Mouse (Mus musculus): ENCODE results near the gene Nrxn2. TPM values are rescaled to one million over a fixed set of nuclear protein-coding genes. Genes with fewer than 3 reads are reported as not detected.

The Nrxn2 gene
- 16.0 and 22.5 TPM in 2 replicates for polyA plus RNA-seq (2016; fragmentation: Nextera tagmentation; extraction: Ambion mirVana)

- Histone ChIP-seq H3K27me3 (peaks cover 48% of the 10 kb centered on the region), H3K9ac (replicated peaks) (peak within 1 kb of the TSS; percentile 90), H3K4me1 (peaks cover 77% of the 10 kb centered on the region), H3K4me2 (replicated peaks) (peak within 1 kb of the TSS; percentile 87), H3K9me3 (no peaks in the 10 kb centered on the region), H3K36me3 (no peaks in the 10 kb centered on the region), H3K4me3 (peak within 1 kb of the TSS; percentile 70), H3K27ac (replicated peaks) (peak within 1 kb of the TSS; percentile 87)
- ATAC-seq (ENCODE audit: low FRiP score, low read depth): peak; percentile 84
- WGBS: under 1% methylated on average over 41 of the region's 46 CpGs
Measured at GRCm38 (mm10) chr19:6418233-6418879, at the start of gene Nrxn2. Gene Nrxn2, plus strand, starts transcription at chr19:6418731.

- Histone ChIP-seq H3K4me2 (replicated peaks) (no peak overlapping the region), H3K9ac (replicated peaks) (no peak overlapping the region), H3K4me3 (no peak overlapping the region), H3K27ac (replicated peaks) (no peak overlapping the region), H3K27me3 (no peaks in the 10 kb centered on the region), H3K4me1 (peaks cover 16% of the 10 kb centered on the region), H3K36me3 (peaks cover 96% of the 10 kb centered on the region), H3K9me3 (no peaks in the 10 kb centered on the region)
- ATAC-seq (ENCODE audit: low FRiP score, low read depth): no peak
- 95% methylated on average over 2 of the region's 2 CpGs for WGBS
Measured at GRCm38 (mm10) chr19:6370175-6370574, 48.4 kb upstream of the Nrxn2 start.

GRCm38 (mm10) chr19:6372433-6372832 is 46.1 kb upstream of the Nrxn2 start:
- Histone ChIP-seq H3K9ac (replicated peaks) (no peak overlapping the region), H3K4me1 (no peaks in the 10 kb centered on the region), H3K9me3 (no peaks in the 10 kb centered on the region), H3K27me3 (no peaks in the 10 kb centered on the region), H3K27ac (replicated peaks) (no peak overlapping the region), H3K4me3 (no peak overlapping the region), H3K36me3 (peaks cover 97% of the 10 kb centered on the region), H3K4me2 (replicated peaks) (no peak overlapping the region)
- 98% methylated on average over 3 of the region's 3 CpGs for WGBS
- ATAC-seq (ENCODE audit: low FRiP score, low read depth): no peak

- Histone ChIP-seq H3K9me3 (no peaks in the 10 kb centered on the region), H3K4me3 (no peak overlapping the region), H3K27me3 (no peaks in the 10 kb centered on the region), H3K27ac (replicated peaks) (no peak overlapping the region), H3K4me2 (replicated peaks) (no peak overlapping the region), H3K36me3 (peaks cover 95% of the 10 kb centered on the region), H3K4me1 (no peaks in the 10 kb centered on the region), H3K9ac (replicated peaks) (no peak overlapping the region)
- WGBS: 66% methylated on average over 12 of the region's 12 CpGs
- ATAC-seq (ENCODE audit: low FRiP score, low read depth): no peak
Measured at GRCm38 (mm10) chr19:6373539-6374400, 44.8 kb upstream of the Nrxn2 start.

- no peak for ATAC-seq (ENCODE audit: low FRiP score, low read depth)
- H3K4me1 ChIP-seq: no peaks in the 10 kb centered on the region
- no peak overlapping the region for H3K9ac ChIP-seq (replicated peaks)
- WGBS: 99% methylated on average over 9 of the region's 10 CpGs
- H3K4me2 ChIP-seq (replicated peaks): no peak overlapping the region
- no peaks in the 10 kb centered on the region for H3K27me3 ChIP-seq
- no peaks in the 10 kb centered on the region for H3K9me3 ChIP-seq
- H3K36me3 ChIP-seq: peaks cover 95% of the 10 kb centered on the region
- H3K27ac ChIP-seq (replicated peaks): no peak overlapping the region
- no peak overlapping the region for H3K4me3 ChIP-seq
Measured at GRCm38 (mm10) chr19:6374571-6374970, 44.0 kb upstream of the Nrxn2 start.

- 90% methylated on average over 31 of the region's 42 CpGs for WGBS
- H3K27me3 ChIP-seq: no peaks in the 10 kb centered on the region
- 0 out of 2 replicates have a peak overlapping the region, but pooled peaks have one; percentile 10 for H3K27ac ChIP-seq (replicated peaks)
- H3K4me2 ChIP-seq (replicated peaks): no peak overlapping the region
- H3K36me3 ChIP-seq: peaks cover 85% of the 10 kb centered on the region
- peak; percentile 19 for ATAC-seq (ENCODE audit: low FRiP score, low read depth)
- no peaks in the 10 kb centered on the region for H3K9me3 ChIP-seq
- H3K4me3 ChIP-seq: no peak overlapping the region
- no peaks in the 10 kb centered on the region for H3K4me1 ChIP-seq
- H3K9ac ChIP-seq (replicated peaks): no peak overlapping the region
Measured at GRCm38 (mm10) chr19:6375423-6376254, 42.9 kb upstream of the Nrxn2 start.

GRCm38 (mm10) chr19:6376255-6376564 is 42.3 kb upstream of the Nrxn2 start:
- H3K27ac ChIP-seq (replicated peaks): no peak overlapping the region
- no peak overlapping the region for H3K4me3 ChIP-seq
- 74% methylated on average over 14 of the region's 14 CpGs for WGBS
- peaks cover 79% of the 10 kb centered on the region for H3K36me3 ChIP-seq
- ATAC-seq (ENCODE audit: low FRiP score, low read depth): no peak
- no peaks in the 10 kb centered on the region for H3K4me1 ChIP-seq
- H3K27me3 ChIP-seq: no peaks in the 10 kb centered on the region
- no peak overlapping the region for H3K9ac ChIP-seq (replicated peaks)
- H3K9me3 ChIP-seq: no peaks in the 10 kb centered on the region
- no peak overlapping the region for H3K4me2 ChIP-seq (replicated peaks)

GRCm38 (mm10) chr19:6376643-6377042 is 41.9 kb upstream of the Nrxn2 start:
- Histone ChIP-seq H3K4me1 (no peaks in the 10 kb centered on the region), H3K9me3 (no peaks in the 10 kb centered on the region), H3K9ac (replicated peaks) (no peak overlapping the region), H3K36me3 (peaks cover 75% of the 10 kb centered on the region), H3K27me3 (no peaks in the 10 kb centered on the region), H3K27ac (replicated peaks) (no peak overlapping the region), H3K4me3 (no peak overlapping the region), H3K4me2 (replicated peaks) (no peak overlapping the region)
- 85% methylated on average over 2 of the region's 2 CpGs for WGBS
- no peak for ATAC-seq (ENCODE audit: low FRiP score, low read depth)

GRCm38 (mm10) chr19:6377327-6378040 is 41.0 kb upstream of the Nrxn2 start:
- H3K27me3 ChIP-seq: no peaks in the 10 kb centered on the region
- ATAC-seq (ENCODE audit: low FRiP score, low read depth): no peak
- 55% methylated on average over 11 of the region's 11 CpGs for WGBS
- no peak overlapping the region for H3K4me3 ChIP-seq
- peaks cover 66% of the 10 kb centered on the region for H3K36me3 ChIP-seq
- H3K9me3 ChIP-seq: no peaks in the 10 kb centered on the region
- H3K4me1 ChIP-seq: no peaks in the 10 kb centered on the region
- peak overlapping the region; percentile 52 for H3K27ac ChIP-seq (replicated peaks)
- H3K9ac ChIP-seq (replicated peaks): no peak overlapping the region
- no peak overlapping the region for H3K4me2 ChIP-seq (replicated peaks)

- Histone ChIP-seq H3K4me3 (no peak overlapping the region), H3K4me2 (replicated peaks) (no peak overlapping the region), H3K27me3 (no peaks in the 10 kb centered on the region), H3K4me1 (peaks cover 14% of the 10 kb centered on the region), H3K27ac (replicated peaks) (no peak overlapping the region; the same call in 1 of the 2 replicates), H3K9me3 (no peaks in the 10 kb centered on the region), H3K36me3 (peaks cover 36% of the 10 kb centered on the region), H3K9ac (replicated peaks) (no peak overlapping the region)
- ATAC-seq (ENCODE audit: low FRiP score, low read depth): no peak
- WGBS: 92% methylated on average over 9 of the region's 9 CpGs
Measured at GRCm38 (mm10) chr19:6380411-6381166, 37.9 kb upstream of the Nrxn2 start.

- H3K4me1 ChIP-seq: peaks cover 14% of the 10 kb centered on the region
- no peaks in the 10 kb centered on the region for H3K27me3 ChIP-seq
- no peaks in the 10 kb centered on the region for H3K9me3 ChIP-seq
- WGBS: 95% methylated on average over 5 of the region's 5 CpGs
- no peak overlapping the region for H3K9ac ChIP-seq (replicated peaks)
- no peak for ATAC-seq (ENCODE audit: low FRiP score, low read depth)
- H3K36me3 ChIP-seq: peaks cover 30% of the 10 kb centered on the region
- H3K27ac ChIP-seq (replicated peaks): no peak overlapping the region
- no peak overlapping the region for H3K4me3 ChIP-seq
- no peak overlapping the region for H3K4me2 ChIP-seq (replicated peaks)
Measured at GRCm38 (mm10) chr19:6381238-6381637, 37.3 kb upstream of the Nrxn2 start.

All from midbrain, embryonic 12.5 days (tissue).